Mouse (Mus musculus): ENCODE results near the gene Tubb5. TPM values are rescaled to one million over a fixed set of nuclear protein-coding genes. Genes with fewer than 3 reads are reported as not detected.

The Tubb5 gene
- polyA plus RNA-seq, 1 experiment from 2014 or later, result 1,420 TPM

DNA sequence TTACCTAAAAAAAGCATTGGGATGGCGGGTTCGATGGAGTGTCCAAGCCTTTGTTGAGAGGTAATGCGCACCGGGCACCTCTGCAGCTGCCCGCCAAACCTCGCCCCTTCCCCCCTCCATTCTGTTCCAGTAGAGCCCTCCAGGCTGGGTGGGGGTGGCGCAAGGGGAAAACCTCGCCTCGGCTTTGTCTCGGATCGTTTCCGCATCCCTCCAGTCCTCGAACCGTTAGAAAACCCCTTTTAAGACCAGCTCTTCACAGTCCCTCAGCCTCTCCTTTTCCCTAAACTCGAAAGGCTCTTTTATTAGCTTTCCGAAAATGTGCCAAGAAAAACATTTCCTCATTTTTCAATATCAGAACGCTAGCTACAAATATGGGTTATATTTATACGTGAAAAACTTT is 619 bp downstream of the Tubb5 start:
- WGBS, result under 1% methylated on average over 18 of the region's 18 CpGs
- no peak for ATAC-seq (replicated peaks; ENCODE audit: insufficient number of reproducible peaks, low FRiP score, low TSS enrichment, low read depth)
- Histone ChIP-seq H3K36me3 (replicated peaks; ENCODE audit: control insufficient read depth, insufficient read depth, low read depth, low read length) (peaks cover 19% of the 10 kb centered on the region), H3K4me2 (ENCODE audit: low read depth, low read length) (no peak overlapping the region), H3K27ac (replicated peaks; ENCODE audit: low read depth, low read length) (peak overlapping the region; percentile 92), H3K4me1 (ENCODE audit: control insufficient read depth, insufficient read depth, low read length) (peaks cover 6% of the 10 kb centered on the region; the same call in 1 of the 2 replicates), H3K4me3 (ENCODE audit: low read depth, low read length) (peak overlapping the region; percentile 81), H3K9me3 (replicated peaks; ENCODE audit: control insufficient read depth, low read length) (no peaks in the 10 kb centered on the region), H3K27me3 (ENCODE audit: control insufficient read depth, insufficient read depth, low read length) (no peaks in the 10 kb centered on the region), H3K9ac (replicated peaks; ENCODE audit: low read length) (peak overlapping the region; percentile 97)
- peak; percentile 75 for DNase-seq (ENCODE audit: low spot score)

DNA sequence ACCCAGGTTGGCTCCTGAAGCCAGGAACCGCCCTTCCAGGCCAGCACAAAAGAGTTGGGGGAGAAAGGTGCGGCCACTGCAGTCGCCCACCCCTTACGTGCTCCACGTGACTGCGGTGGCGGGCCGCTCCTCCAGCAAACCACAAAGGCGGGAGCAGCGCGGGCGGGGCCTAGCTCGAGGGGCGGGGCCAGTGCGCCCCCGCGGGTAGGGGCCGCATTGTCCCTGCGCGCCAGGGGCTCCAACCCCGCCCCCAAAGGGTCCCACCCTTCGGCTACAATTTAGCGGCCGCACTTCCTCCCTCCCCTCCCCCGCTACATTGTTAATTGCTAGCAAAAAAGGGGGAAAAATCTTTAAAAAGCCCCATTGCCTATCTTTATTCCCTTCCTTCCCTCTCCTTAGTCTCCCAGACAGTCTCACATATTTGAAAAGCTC is 1.1 kb downstream of the Tubb5 start:
- Histone ChIP-seq H3K36me3 (replicated peaks; ENCODE audit: control insufficient read depth, insufficient read depth, low read depth, low read length) (peaks cover 19% of the 10 kb centered on the region), H3K4me2 (ENCODE audit: low read depth, low read length) (peak overlapping the region; percentile 62), H3K4me1 (ENCODE audit: control insufficient read depth, insufficient read depth, low read length) (peaks cover 6% of the 10 kb centered on the region; the same call in 1 of the 2 replicates), H3K27me3 (ENCODE audit: control insufficient read depth, insufficient read depth, low read length) (no peaks in the 10 kb centered on the region), H3K27ac (replicated peaks; ENCODE audit: low read depth, low read length) (peak overlapping the region; percentile 92), H3K4me3 (ENCODE audit: low read depth, low read length) (peak overlapping the region; percentile 81), H3K9ac (replicated peaks; ENCODE audit: low read length) (peak overlapping the region; percentile 97), H3K9me3 (replicated peaks; ENCODE audit: control insufficient read depth, low read length) (no peaks in the 10 kb centered on the region)
- ATAC-seq (replicated peaks; ENCODE audit: insufficient number of reproducible peaks, low FRiP score, low TSS enrichment, low read depth), result 0 out of 2 replicates have a peak, but pooled peaks have one; percentile 1
- DNase-seq (ENCODE audit: low spot score), result peak; percentile 97
- WGBS, result under 1% methylated on average over 25 of the region's 25 CpGs

DNA sequence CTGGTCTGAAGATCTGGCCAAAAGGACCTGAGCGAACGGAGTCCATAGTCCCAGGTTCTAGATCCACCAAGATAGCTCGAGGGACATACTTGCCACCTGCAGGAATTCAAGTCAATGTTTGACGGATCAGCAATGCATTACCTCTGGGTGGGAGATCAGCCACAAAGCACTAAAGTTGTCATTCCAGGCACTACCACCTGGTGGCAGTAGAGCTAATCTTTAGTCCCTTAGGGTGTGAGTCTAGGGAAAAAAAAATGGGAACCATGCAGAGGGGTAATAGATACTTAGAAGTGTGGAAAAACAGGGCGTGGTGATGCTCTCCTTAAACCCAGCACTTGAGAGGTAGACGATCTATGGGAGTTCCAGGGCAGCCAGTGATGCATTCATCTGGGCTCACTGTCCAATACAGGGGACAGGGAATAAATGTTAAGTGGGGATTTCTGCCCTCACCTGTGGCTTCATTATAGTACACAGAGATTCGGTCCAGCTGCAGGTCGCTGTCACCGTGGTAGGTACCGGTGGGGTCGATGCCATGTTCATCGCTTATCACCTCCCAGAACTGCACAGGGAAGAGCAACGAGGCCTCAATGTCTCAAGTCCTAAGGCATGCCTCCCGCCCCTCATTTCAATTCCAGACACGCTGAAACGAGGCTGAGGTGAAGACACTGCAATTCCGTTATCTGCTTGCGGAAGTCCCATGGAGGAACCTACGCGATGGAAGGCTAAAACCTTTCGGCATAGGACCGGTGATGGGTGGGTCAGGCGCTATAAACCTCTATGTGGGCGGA is 1.7 kb downstream of the Tubb5 start:
- Histone ChIP-seq H3K9me3 (replicated peaks; ENCODE audit: control insufficient read depth, low read length) (no peaks in the 10 kb centered on the region), H3K36me3 (replicated peaks; ENCODE audit: control insufficient read depth, insufficient read depth, low read depth, low read length) (peaks cover 19% of the 10 kb centered on the region), H3K27me3 (ENCODE audit: control insufficient read depth, insufficient read depth, low read length) (no peaks in the 10 kb centered on the region), H3K27ac (replicated peaks; ENCODE audit: low read depth, low read length) (peak overlapping the region; percentile 92; the same call in 1 of the 2 replicates), H3K4me2 (ENCODE audit: low read depth, low read length) (peak overlapping the region; percentile 62), H3K4me3 (ENCODE audit: low read depth, low read length) (peak overlapping the region; percentile 81), H3K4me1 (ENCODE audit: control insufficient read depth, insufficient read depth, low read length) (peaks cover 6% of the 10 kb centered on the region; the same call in 1 of the 2 replicates), H3K9ac (replicated peaks; ENCODE audit: low read length) (peak overlapping the region; percentile 97)
- DNase-seq (ENCODE audit: low spot score) (peak; percentile 95), ATAC-seq (replicated peaks; ENCODE audit: insufficient number of reproducible peaks, low FRiP score, low TSS enrichment, low read depth) (no peak)
- 9% methylated on average over 24 of the region's 24 CpGs for WGBS

DNA sequence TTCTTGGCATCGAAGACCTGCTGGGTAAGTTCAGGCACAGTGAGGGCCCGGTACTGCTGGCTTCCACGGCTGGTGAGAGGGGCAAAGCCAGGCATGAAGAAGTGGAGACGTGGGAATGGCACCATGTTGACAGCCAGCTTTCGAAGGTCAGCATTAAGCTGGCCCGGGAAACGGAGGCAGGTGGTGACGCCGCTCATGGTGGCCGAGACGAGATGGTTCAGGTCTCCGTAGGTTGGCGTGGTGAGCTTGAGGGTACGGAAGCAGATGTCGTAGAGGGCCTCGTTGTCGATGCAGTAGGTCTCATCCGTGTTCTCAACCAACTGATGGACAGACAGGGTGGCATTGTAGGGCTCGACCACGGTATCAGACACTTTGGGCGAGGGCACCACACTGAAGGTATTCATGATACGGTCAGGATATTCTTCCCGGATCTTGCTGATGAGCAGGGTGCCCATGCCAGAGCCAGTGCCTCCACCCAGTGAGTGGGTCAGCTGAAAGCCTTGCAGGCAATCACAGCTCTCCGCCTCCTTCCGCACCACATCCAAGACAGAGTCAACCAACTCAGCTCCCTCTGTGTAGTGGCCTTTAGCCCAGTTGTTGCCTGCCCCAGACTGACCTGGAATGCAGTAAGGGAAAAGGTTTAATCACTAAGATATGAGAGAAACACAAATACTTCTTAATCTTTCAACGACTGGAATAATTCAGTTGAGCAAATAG is 2.5 kb downstream of the Tubb5 start:
- Histone ChIP-seq H3K4me1 (ENCODE audit: control insufficient read depth, insufficient read depth, low read length) (peaks cover 6% of the 10 kb centered on the region; the same call in 1 of the 2 replicates), H3K36me3 (replicated peaks; ENCODE audit: control insufficient read depth, insufficient read depth, low read depth, low read length) (peaks cover 19% of the 10 kb centered on the region), H3K4me3 (ENCODE audit: low read depth, low read length) (peak overlapping the region; percentile 81), H3K27me3 (ENCODE audit: control insufficient read depth, insufficient read depth, low read length) (no peaks in the 10 kb centered on the region), H3K9ac (replicated peaks; ENCODE audit: low read length) (peak overlapping the region; percentile 97), H3K4me2 (ENCODE audit: low read depth, low read length) (peak overlapping the region; percentile 62), H3K27ac (replicated peaks; ENCODE audit: low read depth, low read length) (no peak overlapping the region), H3K9me3 (replicated peaks; ENCODE audit: control insufficient read depth, low read length) (no peaks in the 10 kb centered on the region)
- ATAC-seq (replicated peaks; ENCODE audit: insufficient number of reproducible peaks, low FRiP score, low TSS enrichment, low read depth), result no peak
- 81% methylated on average over 26 of the region's 26 CpGs for WGBS
- DNase-seq (ENCODE audit: low spot score), result no peak

DNA sequence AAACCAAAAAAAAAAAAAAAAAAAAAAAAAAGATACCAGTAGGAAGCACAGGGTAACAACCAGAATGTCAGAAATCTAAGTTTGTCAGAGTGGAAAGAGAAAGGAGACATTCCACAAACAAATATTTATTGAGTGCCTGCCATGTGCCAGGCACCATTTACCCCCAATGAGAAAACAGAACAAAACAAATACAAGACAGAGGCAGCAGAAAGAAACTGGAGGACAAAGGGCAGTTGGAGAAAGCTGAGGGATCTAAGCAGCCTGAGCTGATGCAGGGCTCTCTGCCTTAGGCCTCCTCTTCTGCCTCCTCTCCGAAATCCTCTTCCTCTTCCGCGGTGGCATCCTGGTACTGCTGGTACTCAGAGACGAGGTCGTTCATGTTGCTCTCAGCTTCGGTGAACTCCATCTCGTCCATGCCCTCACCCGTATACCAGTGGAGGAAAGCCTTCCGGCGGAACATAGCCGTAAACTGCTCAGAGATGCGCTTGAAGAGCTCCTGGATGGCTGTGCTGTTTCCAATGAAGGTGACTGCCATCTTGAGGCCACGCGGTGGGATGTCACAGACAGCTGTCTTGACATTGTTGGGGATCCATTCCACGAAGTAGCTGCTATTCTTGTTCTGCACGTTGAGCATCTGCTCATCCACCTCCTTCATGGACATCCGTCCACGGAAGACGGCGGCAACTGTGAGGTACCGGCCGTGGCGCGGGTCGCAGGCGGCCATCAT is 3.2 kb downstream of the Tubb5 start:
- H3K27ac ChIP-seq (replicated peaks; ENCODE audit: low read depth, low read length), result no peak overlapping the region
- WGBS, result 80% methylated on average over 26 of the region's 26 CpGs
- H3K4me2 ChIP-seq (ENCODE audit: low read depth, low read length), result peak overlapping the region; percentile 62
- ATAC-seq (replicated peaks; ENCODE audit: insufficient number of reproducible peaks, low FRiP score, low TSS enrichment, low read depth) (no peak), DNase-seq (ENCODE audit: low spot score) (no peak)
- H3K4me1 ChIP-seq (ENCODE audit: control insufficient read depth, insufficient read depth, low read length), result peaks cover 6% of the 10 kb centered on the region; the same call in 1 of the 2 replicates
- no peaks in the 10 kb centered on the region for H3K9me3 ChIP-seq (replicated peaks; ENCODE audit: control insufficient read depth, low read length)
- H3K27me3 ChIP-seq (ENCODE audit: control insufficient read depth, insufficient read depth, low read length), result no peaks in the 10 kb centered on the region
- H3K9ac ChIP-seq (replicated peaks; ENCODE audit: low read length), result no peak overlapping the region; the same call in 1 of the 2 replicates
- peaks cover 19% of the 10 kb centered on the region for H3K36me3 ChIP-seq (replicated peaks; ENCODE audit: control insufficient read depth, insufficient read depth, low read depth, low read length)
- H3K4me3 ChIP-seq (ENCODE audit: low read depth, low read length), result peak overlapping the region; percentile 81

DNA sequence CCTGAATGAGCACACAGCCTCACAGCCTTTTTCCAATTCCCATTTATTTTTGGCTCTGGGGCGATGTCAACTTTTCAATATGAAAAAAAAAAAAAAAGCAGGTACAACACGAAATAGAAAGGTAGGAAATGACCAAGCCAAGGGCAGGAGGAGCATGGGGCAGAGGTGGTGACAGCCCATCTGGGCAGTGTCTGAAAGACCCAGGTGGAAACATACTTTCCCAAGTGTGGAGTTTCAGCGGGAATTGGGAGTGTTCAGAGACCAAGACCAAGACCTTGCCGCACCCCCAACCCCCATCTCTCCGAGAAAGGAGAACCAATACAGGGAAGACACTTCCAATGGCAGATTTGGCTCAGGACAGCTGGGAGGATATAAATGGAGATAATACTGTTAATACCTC is 4.2 kb downstream of the Tubb5 start:
- peaks cover 6% of the 10 kb centered on the region; the same call in 1 of the 2 replicates for H3K4me1 ChIP-seq (ENCODE audit: control insufficient read depth, insufficient read depth, low read length)
- no peaks in the 10 kb centered on the region for H3K9me3 ChIP-seq (replicated peaks; ENCODE audit: control insufficient read depth, low read length)
- 63% methylated on average over 5 of the region's 5 CpGs for WGBS
- 0 out of 2 replicates have a peak overlapping the region, but pooled peaks have one; percentile 14 for H3K4me3 ChIP-seq (ENCODE audit: low read depth, low read length)
- no peak overlapping the region for H3K9ac ChIP-seq (replicated peaks; ENCODE audit: low read length)
- H3K36me3 ChIP-seq (replicated peaks; ENCODE audit: control insufficient read depth, insufficient read depth, low read depth, low read length), result peaks cover 19% of the 10 kb centered on the region
- no peaks in the 10 kb centered on the region for H3K27me3 ChIP-seq (ENCODE audit: control insufficient read depth, insufficient read depth, low read length)
- DNase-seq (ENCODE audit: low spot score) (no peak), ATAC-seq (replicated peaks; ENCODE audit: insufficient number of reproducible peaks, low FRiP score, low TSS enrichment, low read depth) (no peak)
- H3K27ac ChIP-seq (replicated peaks; ENCODE audit: low read depth, low read length), result no peak overlapping the region
- no peak overlapping the region; the same call in 1 of the 2 replicates for H3K4me2 ChIP-seq (ENCODE audit: low read depth, low read length)

DNA sequence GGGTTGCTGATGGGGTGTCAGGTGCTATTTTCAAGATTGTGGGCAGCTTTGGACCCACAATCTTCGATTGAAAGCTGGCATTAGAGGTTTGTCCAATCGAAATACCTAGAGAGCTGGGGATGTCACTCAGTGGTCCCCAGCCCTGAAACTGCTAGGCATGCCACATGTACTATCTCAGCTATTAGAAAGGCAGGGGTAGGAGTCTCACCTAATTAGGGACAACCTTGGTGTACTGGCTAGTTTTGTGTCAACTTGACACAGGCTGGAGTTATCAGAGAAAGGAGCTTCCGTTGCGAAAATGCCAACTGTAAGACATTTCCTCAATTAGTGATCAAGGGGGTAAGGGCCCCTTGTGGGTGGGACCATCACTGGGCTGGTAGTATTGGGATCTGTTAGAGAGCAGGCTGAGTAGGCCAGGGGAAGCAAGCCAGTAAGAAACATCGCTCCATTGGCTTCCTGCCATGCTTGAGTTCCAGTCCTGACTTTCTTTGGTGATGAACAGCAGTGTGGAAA is 4.8 kb downstream of the Tubb5 start:
- Histone ChIP-seq H3K4me3 (ENCODE audit: low read depth, low read length) (no peak overlapping the region), H3K27me3 (ENCODE audit: control insufficient read depth, insufficient read depth, low read length) (no peaks in the 10 kb centered on the region), H3K27ac (replicated peaks; ENCODE audit: low read depth, low read length) (no peak overlapping the region), H3K4me1 (ENCODE audit: control insufficient read depth, insufficient read depth, low read length) (peaks cover 6% of the 10 kb centered on the region; the same call in 1 of the 2 replicates), H3K9ac (replicated peaks; ENCODE audit: low read length) (no peak overlapping the region), H3K4me2 (ENCODE audit: low read depth, low read length) (no peak overlapping the region), H3K9me3 (replicated peaks; ENCODE audit: control insufficient read depth, low read length) (no peaks in the 10 kb centered on the region), H3K36me3 (replicated peaks; ENCODE audit: control insufficient read depth, insufficient read depth, low read depth, low read length) (peaks cover 19% of the 10 kb centered on the region)
- no peak for DNase-seq (ENCODE audit: low spot score)
- 24% methylated on average over 5 of the region's 5 CpGs for WGBS
- ATAC-seq (replicated peaks; ENCODE audit: insufficient number of reproducible peaks, low FRiP score, low TSS enrichment, low read depth), result no peak
